Mouse (Mus musculus): ENCODE measurements at regions not wholly inside any gene's neighbourhood (a gene's known extent, or its start where the extent isn't known, plus 50 kb on each side); places are given as distances from the start of the nearest gene placed in this dataset.
A peak's percentile ranks its signal among the peaks of the same experiment; 100 is the strongest.

GRCm38 (mm10) chrX:11568262-11568661 is 240.6 kb downstream of the H2al1j start:
- peak; percentile 51 for DNase-seq (ENCODE audit: low spot score)

- DNase-seq (ENCODE audit: low spot score): no peak
These were observed 246.7 kb downstream of the H2al1j start for GRCm38 (mm10) chrX:11574354-11574753.

- no peak for DNase-seq (ENCODE audit: low spot score)
These were observed 247.9 kb downstream of the H2al1j start for GRCm38 (mm10) chrX:11575571-11575970.

- no peak for DNase-seq (ENCODE audit: low spot score)
These were observed 248.7 kb downstream of the H2al1j start for GRCm38 (mm10) chrX:11576287-11576686.

GRCm38 (mm10) chrX:11577294-11577693 is 249.7 kb downstream of the H2al1j start:
- no peak for DNase-seq (ENCODE audit: low spot score)

- DNase-seq (ENCODE audit: low spot score): no peak
These were observed 257.7 kb downstream of the H2al1j start for GRCm38 (mm10) chrX:11585353-11585752.

- peak; percentile 69 for DNase-seq (ENCODE audit: low spot score)
These were observed 264.0 kb downstream of the H2al1j start for GRCm38 (mm10) chrX:11591391-11592187.

- DNase-seq (ENCODE audit: low spot score): no peak
These were observed 266.9 kb downstream of the H2al1j start for GRCm38 (mm10) chrX:11594542-11594941.

GRCm38 (mm10) chrX:11597548-11597947 is 269.9 kb downstream of the H2al1j start:
- DNase-seq (ENCODE audit: low spot score): no peak

GRCm38 (mm10) chrX:11614237-11614636 is 286.6 kb downstream of the H2al1j start:
- no peak for DNase-seq (ENCODE audit: low spot score)

- DNase-seq (ENCODE audit: low spot score): peak; percentile 39
These were observed 293.6 kb downstream of the H2al1j start for GRCm38 (mm10) chrX:11621045-11621763.

- DNase-seq (ENCODE audit: low spot score): peak; percentile 33
These were observed 298.8 kb downstream of the H2al1j start for GRCm38 (mm10) chrX:11626274-11626878.

GRCm38 (mm10) chrX:11629362-11629761 is 301.7 kb downstream of the H2al1j start:
- no peak for DNase-seq (ENCODE audit: low spot score)

- DNase-seq (ENCODE audit: low spot score): peak; percentile 57
These were observed 302.3 kb downstream of the H2al1j start for GRCm38 (mm10) chrX:11629906-11630305.

- DNase-seq (ENCODE audit: low spot score): peak; percentile 31
These were observed 303.7 kb downstream of the H2al1j start for GRCm38 (mm10) chrX:11631186-11631913.

- peak; percentile 29 for DNase-seq (ENCODE audit: low spot score)
These were observed 304.4 kb downstream of the H2al1j start for GRCm38 (mm10) chrX:11632011-11632410.

GRCm38 (mm10) chrX:11633823-11634222 is 306.2 kb downstream of the H2al1j start:
- peak; percentile 46 for DNase-seq (ENCODE audit: low spot score)

- DNase-seq (ENCODE audit: low spot score): no peak
These were observed 316.9 kb downstream of the H2al1j start for GRCm38 (mm10) chrX:11644484-11644883.

GRCm38 (mm10) chrX:11646681-11647526 is 319.3 kb downstream of the H2al1j start:
- no peak for DNase-seq (ENCODE audit: low spot score)

- DNase-seq (ENCODE audit: low spot score): no peak
These were observed 319.9 kb downstream of the H2al1j start for GRCm38 (mm10) chrX:11647527-11647836.

GRCm38 (mm10) chrX:11653336-11653735 is 325.7 kb downstream of the H2al1j start:
- DNase-seq (ENCODE audit: low spot score): no peak
